Mouse (Mus musculus) adrenal gland, postnatal 4 days (tissue): ENCODE results near the gene Aifm2. TPM values are rescaled to one million over a fixed set of nuclear protein-coding genes. Genes with fewer than 3 reads are reported as not detected.

Source experiments
- DNase-seq, 2 experiments: peaks; one replicate each; pipeline ENCODE4 v3.0.0; 2021 to 2022; ENCODE audit warnings: low spot score in 2 of 2, mixed read lengths in 2 of 2
- long read RNA-seq, 2 experiments: library from polyadenylated mRNA; stranded (forward); transcript quantifications; one replicate each; pipeline ENCODE4 v2.0.0; 2021
- total RNA-seq, 2 experiments: library from RNA; stranded (reverse); gene quantifications; 2 replicates each; pipeline ENCODE4 v1.2.3; 2021

The Aifm2 gene
- total RNA-seq, result 100 to 1,000 TPM; 229 to 261 TPM
- long read RNA-seq, experiment 1, transcript Aifm2-204 (10 exons, 1,512 nt), result minor isoform, 48 of 272 reads
- long read RNA-seq, experiment 1, transcript Aifm2-201 (10 exons, 1,442 nt), result minor isoform, 21 of 272 reads
- long read RNA-seq, experiment 1, transcript Aifm2-203 (9 exons, 3,086 nt), result major isoform, 74 of 272 reads
- long read RNA-seq, experiment 1, partial matches to known transcripts, result 46 of 272 reads
- long read RNA-seq, experiment 1, other reads (novel, unspliced or antisense), result 83 of 272 reads
- long read RNA-seq, experiment 2, transcript Aifm2-201 (10 exons, 1,442 nt), result minor isoform, 20 of 422 reads
- long read RNA-seq, experiment 2, transcript Aifm2-204 (10 exons, 1,512 nt), result minor isoform, 63 of 422 reads
- long read RNA-seq, experiment 2, transcript Aifm2-203 (9 exons, 3,086 nt), result major isoform, 130 of 422 reads
- long read RNA-seq, experiment 2, partial matches to known transcripts, result 40 of 422 reads
- long read RNA-seq, experiment 2, other reads (novel, unspliced or antisense), result 169 of 422 reads

- peak in 1 of 2 experiments; percentile 69 for DNase-seq
These were observed at the start of gene Aifm2 for GRCm38 (mm10) chr10:61714771-61715461. Gene Aifm2, plus strand, starts transcription at chr10:61715263.

GRCm38 (mm10) chr10:61665651-61666050 lies 49.4 kb upstream of the Aifm2 start:
- no peak for DNase-seq

GRCm38 (mm10) chr10:61669289-61669688 lies 45.8 kb upstream of the Aifm2 start:
- DNase-seq, result no peak

- DNase-seq, result no peak
These were observed 45.2 kb upstream of the Aifm2 start for GRCm38 (mm10) chr10:61669896-61670295.

DNA sequence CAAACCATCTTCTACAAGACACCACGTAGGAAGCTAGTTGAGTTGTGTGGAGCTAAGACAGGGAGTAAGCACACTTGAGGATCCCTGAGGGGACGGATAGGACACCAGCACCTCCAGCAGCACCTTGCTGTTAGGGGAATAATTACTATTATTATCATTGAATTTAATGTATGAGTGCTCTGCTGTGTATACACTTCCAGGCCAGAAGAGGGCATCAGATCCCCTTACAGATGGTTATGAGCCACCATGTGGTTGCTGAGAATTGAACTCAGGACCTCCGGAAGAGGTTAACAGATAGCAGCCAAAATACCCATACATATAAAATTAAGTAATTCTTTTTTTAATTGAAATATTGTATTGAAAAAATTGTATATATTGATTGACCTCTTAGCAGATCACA lies 44.3 kb upstream of the Aifm2 start:
- DNase-seq, result no peak

- no peak for DNase-seq
These were observed 39.1 kb upstream of the Aifm2 start for GRCm38 (mm10) chr10:61675935-61676334.

- DNase-seq, result no peak
These were observed 35.5 kb upstream of the Aifm2 start for GRCm38 (mm10) chr10:61679545-61679944.

GRCm38 (mm10) chr10:61680015-61680913 lies 34.8 kb upstream of the Aifm2 start, which contains the start of gene Sar1a:
Gene Sar1a, plus strand, starts transcription at chr10:61680299.
- DNase-seq, result peak; percentile 91 to 92

- no peak for DNase-seq
These were observed 25.7 kb upstream of the Aifm2 start for GRCm38 (mm10) chr10:61689405-61689804.

DNA sequence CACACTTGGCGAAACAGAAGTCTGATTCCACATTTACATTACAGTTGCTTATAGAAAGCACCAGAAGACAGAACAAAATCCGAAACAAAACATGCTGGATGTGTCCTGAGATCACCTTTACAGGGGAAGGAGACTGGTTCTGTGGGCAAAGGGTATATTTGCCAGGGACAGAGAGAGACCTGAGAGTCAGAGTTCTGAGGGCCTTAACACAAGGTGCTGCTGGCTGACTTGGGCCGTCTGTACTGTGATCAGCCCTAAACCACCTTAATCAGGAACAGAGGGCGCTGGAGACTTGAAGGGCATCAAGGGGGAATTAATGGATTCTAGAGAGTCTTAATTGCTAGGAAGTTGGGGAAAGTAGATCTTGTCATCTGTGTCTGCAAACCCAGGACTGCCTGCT lies 21.5 kb upstream of the Aifm2 start:
- no peak for DNase-seq

DNA sequence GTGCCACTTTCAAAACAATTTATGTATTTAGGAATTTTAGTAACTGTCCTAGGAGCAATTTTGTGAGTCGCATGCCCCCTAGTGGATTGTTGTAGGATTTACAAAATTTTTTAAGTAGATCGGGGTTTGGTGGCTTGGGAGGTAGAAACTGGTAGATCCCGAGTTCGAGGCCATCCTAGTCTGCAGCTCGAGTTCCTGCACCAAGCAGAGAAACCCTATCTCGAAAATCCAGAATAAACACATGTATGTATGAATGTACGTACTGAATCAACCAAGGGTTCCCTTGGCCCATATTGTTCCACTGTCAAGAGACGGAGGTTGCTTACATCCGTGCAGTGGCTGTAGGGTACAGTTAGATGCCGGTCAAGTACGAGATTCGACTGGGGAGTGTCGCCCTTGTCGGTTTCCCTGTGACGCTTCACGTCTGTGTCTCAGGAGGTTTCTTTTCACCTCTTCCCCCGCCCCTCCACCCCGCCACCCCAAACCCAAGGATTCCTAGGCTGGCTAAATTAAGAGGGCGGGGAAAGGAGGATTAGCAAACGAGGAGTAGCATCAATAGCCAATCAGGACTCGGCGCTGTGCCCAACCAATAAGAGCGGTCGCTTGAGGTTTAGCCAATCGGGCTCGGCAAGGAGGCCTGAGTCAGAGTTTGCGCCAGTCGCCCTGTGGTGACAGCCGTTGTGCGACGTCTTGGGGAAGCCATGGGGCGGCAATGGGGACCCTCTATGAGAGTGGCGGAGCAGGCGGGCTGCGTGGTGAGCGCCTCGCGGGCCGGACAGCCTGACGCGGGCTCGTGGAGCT lies 20.0 kb upstream of the Aifm2 start, which contains the start of gene Tysnd1:
Gene Tysnd1, plus strand, starts transcription at position 645 of the 801 bp plus-strand sequence.
- peak; percentile 88 to 96 for DNase-seq

- DNase-seq, result no peak
These were observed 19.1 kb upstream of the Aifm2 start for GRCm38 (mm10) chr10:61695703-61696559.

- DNase-seq, result no peak
These were observed 18.6 kb upstream of the Aifm2 start for GRCm38 (mm10) chr10:61696560-61696823.

GRCm38 (mm10) chr10:61697028-61697427 lies 18.0 kb upstream of the Aifm2 start:
- DNase-seq, result no peak

DNA sequence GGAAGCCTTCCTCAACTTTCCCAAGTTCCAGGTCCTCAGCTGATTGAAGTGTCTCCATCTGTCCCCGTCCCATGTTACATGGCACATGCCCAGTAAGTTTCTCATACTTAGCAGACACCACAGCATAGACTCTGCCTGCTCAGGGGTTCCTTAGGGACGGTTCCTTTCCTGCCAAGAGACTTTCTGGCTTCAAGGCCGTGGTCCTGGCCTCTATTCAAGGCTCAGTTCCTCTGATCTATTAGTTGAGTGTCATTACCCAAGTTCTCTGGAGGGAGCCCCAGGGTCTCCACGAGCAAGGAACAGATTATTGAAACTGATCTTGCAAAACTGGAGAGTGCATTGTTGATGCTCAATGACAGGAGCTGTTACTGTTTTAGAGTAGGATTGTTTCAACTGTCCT lies 10.4 kb upstream of the Aifm2 start:
- DNase-seq, result no peak

DNA sequence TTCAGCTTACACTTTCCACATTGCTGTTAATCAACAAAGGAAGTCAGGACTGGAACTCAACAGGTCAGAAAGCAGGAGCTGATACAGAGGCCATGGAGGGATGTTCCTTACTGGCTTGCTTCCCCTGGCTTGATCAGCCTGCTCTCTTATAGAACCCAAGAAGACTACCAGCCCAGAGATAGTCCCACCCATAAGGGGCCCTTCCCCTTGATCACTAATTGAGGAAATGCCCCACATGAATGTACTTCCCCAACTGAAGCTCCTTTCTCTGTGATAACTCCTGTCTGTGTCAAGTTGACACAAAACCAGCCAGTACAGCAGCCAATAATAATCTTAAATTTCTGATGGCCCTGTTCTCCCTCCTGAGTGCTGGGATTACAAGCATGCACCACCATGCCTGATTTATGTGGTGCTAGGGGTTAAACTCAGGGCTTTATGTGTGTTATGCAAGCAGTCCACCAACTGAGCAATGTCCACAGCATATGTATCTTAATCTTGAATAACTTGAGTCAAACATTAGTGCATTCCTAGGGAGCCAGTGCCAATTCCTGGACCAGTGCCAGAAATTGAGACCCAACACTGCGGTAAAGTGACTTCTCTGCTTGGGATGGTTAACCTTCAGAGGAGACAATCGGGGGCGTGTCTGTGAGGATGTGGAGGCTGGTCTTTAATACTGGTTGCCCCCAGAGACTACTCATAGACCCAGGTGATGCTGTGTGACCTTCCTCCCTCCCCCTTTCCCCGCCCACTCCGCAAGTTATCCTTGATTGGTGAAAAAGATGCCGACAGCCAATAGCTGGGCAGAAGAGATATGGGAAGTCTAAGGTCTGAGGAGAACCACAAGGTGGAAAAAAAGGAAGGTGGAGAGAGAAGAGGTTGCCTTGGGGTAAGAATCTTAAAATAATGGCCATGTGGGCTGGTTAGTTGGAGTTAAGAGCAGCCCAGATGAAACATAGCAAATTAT lies 8.4 kb upstream of the Aifm2 start:
- no peak for DNase-seq

- DNase-seq, result no peak
These were observed 1.5 kb upstream of the Aifm2 start for GRCm38 (mm10) chr10:61713601-61714000.

DNA sequence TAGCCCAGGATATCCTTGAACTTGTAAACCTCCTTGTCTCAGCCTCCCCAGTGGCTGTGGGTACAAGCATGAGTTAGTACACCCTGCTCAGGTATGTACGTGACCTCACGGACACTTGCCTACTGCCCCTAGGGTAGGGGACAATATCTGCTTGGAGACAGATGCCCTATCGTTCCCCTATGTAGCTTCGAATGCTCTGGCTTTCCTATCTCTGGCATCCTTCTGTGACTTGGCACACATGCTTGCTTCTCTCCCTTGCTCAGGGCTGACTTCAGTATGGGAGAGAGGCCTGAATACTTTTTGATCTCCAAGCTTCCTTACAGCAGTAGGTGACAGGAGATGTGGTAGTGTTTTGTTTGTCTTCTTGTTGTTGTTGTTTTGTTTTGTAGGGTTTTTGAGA lies 917 bp upstream of the Aifm2 start:
- DNase-seq, result no peak
